Mouse (Mus musculus) erythroblast, embryonic 14.5 days (primary cell): Measurements from ENCODE around the gene Acox1. TPM values are rescaled to one million over a fixed set of nuclear protein-coding genes. Genes with fewer than 3 reads are reported as not detected.

Source experiments
- H3K27me3 ChIP-seq: 2 replicates; pipeline ENCODE4 v1.6.1; 2012; ENCODE audit warnings: inconsistent platforms; ENCODE audit not compliant: control insufficient read depth
- H3K36me3 ChIP-seq: 2 replicates; pipeline ENCODE4 v1.6.1; 2012; ENCODE audit warnings: mild to moderate bottlenecking, inconsistent platforms; ENCODE audit not compliant: control insufficient read depth
- H3K4me1 ChIP-seq: 2 replicates; pipeline ENCODE4 v1.6.1; 2012; ENCODE audit warnings: inconsistent platforms; ENCODE audit not compliant: control insufficient read depth
- H3K4me3 ChIP-seq: replicated peaks from 2 replicates; pipeline ENCODE3; 2012; ENCODE audit warnings: moderate library complexity, mild to moderate bottlenecking, inconsistent platforms
- H3K9me3 ChIP-seq: 2 replicates; pipeline ENCODE4 v1.6.1; 2012; ENCODE audit warnings: low read length, inconsistent platforms, mixed read lengths; ENCODE audit not compliant: control insufficient read depth
- GATA1 ChIP-seq: IDR thresholded peaks from 2 replicates; pipeline ENCODE4 v1.6.1; 2012; ENCODE audit warnings: low read length, inconsistent platforms, mixed read lengths
- TAL1 ChIP-seq: IDR thresholded peaks from 3 replicates; pipeline ENCODE4 v1.6.1; 2012; ENCODE audit warnings: low read length, inconsistent platforms, mixed read lengths
- polyA plus RNA-seq: library from polyadenylated mRNA; stranded (reverse); fragments of >175 nt; gene quantifications from 2 replicates; pipeline ENCODE4 v1.2.3, GENCODE M21; 2012

Gene Acox1
- polyA plus RNA-seq, 1 experiment: 0.10 TPM

DNA sequence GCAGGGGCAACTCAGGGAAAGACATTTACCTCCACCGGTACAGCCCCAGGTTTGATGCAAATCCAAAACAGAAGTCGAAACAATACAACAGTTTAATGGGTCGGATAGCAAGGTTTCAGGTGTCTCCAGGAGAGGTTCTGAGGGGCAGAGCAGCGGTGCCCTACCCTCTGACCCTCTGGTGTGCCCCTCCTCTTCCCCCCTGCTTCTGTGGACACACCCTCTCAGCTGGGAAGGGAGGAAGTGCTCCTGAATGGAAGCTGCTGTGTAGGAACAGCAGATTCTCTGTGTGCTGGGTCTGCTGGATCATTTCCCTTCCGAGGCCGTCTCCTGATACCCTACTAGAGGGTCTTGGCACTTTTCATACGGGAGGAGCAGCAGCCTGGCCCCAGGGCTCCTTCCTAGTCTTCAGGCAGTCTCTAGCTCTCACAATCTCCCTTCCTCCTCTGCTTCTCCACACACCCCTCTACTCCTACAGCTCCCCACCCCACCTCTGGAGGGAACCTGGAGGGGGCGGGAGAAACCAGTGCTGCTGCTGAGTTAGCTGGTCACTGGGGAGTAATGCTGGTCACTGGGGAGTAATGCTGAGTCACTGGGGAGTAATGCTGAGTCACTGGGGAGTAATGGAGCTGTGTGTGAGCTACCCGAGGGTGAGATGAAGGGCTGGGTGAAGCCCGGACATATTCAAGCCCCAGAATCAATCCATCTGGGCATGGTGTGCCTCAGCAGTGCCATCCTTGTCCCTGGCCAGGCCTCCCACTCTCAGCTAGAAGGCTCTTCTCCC, 56.4 kb downstream of the Acox1 start:
- H3K4me3 ChIP-seq: peak overlapping the region; percentile 30
- peaks cover 76% of the 10 kb centered on the region for H3K4me1 ChIP-seq
- H3K9me3 ChIP-seq: no peaks in the 10 kb centered on the region
- TF ChIP-seq TAL1 (no peak), GATA1 (no peak)
- no peaks in the 10 kb centered on the region for H3K27me3 ChIP-seq
- H3K36me3 ChIP-seq: peaks cover 60% of the 10 kb centered on the region

DNA sequence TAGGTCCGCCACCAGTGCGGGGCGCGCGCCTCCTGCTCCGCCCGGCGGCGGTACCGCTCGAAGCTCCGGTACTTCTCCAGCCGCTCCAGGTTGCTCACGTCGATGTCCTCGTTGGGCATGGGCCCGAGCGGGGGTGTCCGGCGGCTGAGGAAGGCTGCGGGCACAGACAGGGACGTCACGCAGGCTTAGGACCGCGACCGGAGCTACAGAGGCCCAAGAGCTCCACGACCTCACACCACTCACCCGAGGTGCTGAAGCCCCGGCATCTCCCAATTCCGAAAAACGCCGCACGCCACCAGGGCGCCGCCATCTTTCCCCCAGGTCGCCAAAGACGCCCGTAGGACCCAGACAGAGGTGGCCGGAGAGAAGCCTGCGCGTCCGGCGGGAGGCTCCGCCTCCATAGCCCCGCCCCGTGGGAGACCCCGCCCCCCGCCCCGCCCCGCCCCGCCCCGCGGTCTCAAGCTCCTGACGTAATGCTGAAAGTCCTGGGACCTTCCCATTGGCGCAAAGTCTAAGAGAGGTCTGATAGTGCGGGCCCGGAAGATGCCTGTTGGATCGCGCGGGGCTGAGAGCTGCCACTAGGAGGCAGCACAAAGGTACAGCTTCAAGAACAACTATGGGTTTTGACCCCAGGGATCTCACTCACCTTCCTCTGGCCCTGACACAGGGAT, 60.2 kb downstream of the Acox1 start, which contains the start of gene Mrpl38:
Mrpl38 (minus strand) TSS at position 401 of the 671 bp plus-strand sequence.
- no peak for TF ChIP-seq TAL1
- no peak for TF ChIP-seq GATA1
- Histone ChIP-seq H3K27me3 (no peaks in the 10 kb centered on the region), H3K36me3 (peaks cover 55% of the 10 kb centered on the region), H3K4me1 (peaks cover 67% of the 10 kb centered on the region), H3K4me3 (peak within 1 kb of the TSS; percentile 91), H3K9me3 (no peaks in the 10 kb centered on the region)

DNA sequence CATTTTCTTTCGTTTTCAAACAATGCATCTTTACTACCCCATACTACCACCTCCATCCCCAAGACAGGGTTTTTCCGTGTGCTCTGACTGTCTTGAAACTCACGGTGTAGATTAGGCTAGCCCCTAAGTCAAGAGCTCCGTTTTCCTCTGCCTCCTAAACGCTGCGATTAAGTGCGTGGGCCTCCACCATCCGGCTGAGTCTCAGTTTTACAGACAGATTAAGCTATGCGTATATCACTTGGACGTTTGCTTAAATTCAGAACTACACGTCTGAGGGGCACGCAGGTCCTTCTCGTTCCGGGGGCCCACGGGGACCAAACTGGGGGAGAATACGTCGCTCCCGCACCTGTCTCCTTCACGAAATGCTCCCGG, 60.8 kb downstream of the Acox1 start:
- H3K36me3 ChIP-seq: peaks cover 53% of the 10 kb centered on the region
- no peaks in the 10 kb centered on the region for H3K9me3 ChIP-seq
- peak overlapping the region; percentile 91 for H3K4me3 ChIP-seq
- no peaks in the 10 kb centered on the region for H3K27me3 ChIP-seq
- TF ChIP-seq GATA1 (no peak), TAL1 (no peak)
- H3K4me1 ChIP-seq: peaks cover 62% of the 10 kb centered on the region

DNA sequence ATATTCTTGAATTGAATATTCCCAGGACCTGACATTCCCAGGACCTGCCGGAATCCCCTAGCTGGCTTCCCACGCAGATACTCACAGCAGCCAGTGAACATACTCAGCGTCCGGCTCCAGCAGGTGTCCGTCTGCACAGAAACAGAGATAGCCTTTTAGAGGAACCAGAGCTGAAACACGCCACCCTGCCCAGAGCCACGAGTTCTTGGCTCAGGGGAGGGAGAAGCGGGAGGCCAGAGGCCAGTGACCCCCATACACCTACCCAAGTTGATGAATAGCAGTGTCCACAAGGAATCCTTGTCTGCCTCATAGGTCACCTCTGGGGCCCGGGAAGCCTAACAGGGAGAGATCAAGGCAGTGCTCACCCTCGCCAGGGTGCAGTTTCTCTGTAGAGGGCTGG, 64.7 kb downstream of the Acox1 start:
- TF ChIP-seq TAL1 (no peak), GATA1 (no peak)
- H3K27me3 ChIP-seq: peaks cover 14% of the 10 kb centered on the region
- no peaks in the 10 kb centered on the region for H3K9me3 ChIP-seq
- H3K4me1 ChIP-seq: peaks cover 56% of the 10 kb centered on the region
- H3K4me3 ChIP-seq: no peak overlapping the region
- peaks cover 54% of the 10 kb centered on the region for H3K36me3 ChIP-seq

DNA sequence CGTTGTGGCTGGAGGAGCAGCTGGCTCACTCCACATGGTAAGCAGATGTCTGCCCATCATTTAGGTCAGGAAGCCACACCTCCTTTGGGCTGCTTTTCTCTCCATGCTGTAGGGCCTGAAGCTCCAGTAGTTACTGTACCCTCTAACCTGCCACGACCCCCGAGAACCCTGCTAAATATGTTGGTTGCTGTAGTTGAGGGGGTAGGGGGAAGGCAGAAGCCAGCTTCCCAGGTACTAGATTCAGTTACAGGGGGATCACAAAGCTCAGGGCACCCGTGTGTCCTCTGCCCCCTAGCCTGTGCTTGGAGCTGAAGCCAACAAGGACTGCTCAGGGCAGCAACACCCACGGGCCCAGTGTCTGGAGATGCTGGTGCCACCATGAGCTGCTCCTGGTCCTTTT, 65.3 kb downstream of the Acox1 start:
- H3K4me1 ChIP-seq: peaks cover 55% of the 10 kb centered on the region

DNA sequence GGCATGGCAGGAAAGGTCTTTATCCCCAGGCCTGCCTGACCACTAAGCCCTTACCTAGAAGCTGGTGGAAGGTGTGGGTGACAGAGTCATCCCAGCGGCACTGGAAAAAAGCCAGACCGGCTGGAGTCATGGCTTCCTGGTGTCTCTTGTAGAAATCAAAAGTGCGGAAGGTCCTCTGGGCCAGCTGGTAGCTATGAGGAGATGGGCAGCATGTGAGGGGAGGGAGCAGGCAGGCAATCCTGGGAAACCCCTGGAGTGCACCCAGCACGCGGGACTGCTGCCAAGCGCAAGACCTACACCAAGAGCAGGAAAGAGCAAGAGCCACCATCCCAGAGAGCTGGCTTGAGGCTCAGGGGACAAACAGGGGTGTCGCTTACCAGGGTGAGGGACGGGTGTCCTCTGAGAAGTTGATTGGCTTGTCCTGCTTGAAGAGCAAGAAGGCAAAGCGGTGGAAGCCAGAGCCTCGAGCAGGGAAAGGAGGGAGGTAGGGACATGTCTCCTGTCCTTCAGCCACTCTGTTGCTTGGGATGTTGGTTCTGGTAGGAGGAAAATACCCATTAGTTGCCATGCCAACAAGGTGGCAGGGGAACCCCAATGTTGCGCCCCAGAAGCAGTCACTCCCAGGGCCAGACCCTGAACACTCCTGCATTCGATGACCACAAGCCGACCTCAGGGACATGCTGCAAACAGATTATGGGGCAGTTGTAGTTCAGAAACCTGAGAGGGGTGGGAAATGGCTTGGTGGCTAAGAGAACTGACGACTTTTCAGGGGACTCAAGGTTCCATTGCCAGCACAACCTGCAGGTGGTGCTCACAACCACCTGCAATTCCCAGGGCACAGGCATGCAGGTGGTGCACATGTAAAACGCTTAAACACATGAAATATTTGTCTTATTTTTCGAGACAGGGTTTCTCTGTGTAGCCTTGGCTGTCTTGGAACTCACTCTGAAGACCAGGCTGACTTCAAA, 66.2 kb downstream of the Acox1 start:
- Histone ChIP-seq H3K9me3 (no peaks in the 10 kb centered on the region), H3K27me3 (peaks cover 14% of the 10 kb centered on the region), H3K4me3 (no peak overlapping the region), H3K36me3 (peaks cover 54% of the 10 kb centered on the region), H3K4me1 (peaks cover 53% of the 10 kb centered on the region)
- TF ChIP-seq GATA1 (no peak), TAL1 (no peak)

More for the DNA sequence above, 65.3 kb downstream of the Acox1 start:
- no peak overlapping the region for H3K4me3 ChIP-seq
- peaks cover 14% of the 10 kb centered on the region for H3K27me3 ChIP-seq
- TF ChIP-seq TAL1 (no peak), GATA1 (no peak)
- no peaks in the 10 kb centered on the region for H3K9me3 ChIP-seq
- H3K36me3 ChIP-seq: peaks cover 54% of the 10 kb centered on the region

DNA sequence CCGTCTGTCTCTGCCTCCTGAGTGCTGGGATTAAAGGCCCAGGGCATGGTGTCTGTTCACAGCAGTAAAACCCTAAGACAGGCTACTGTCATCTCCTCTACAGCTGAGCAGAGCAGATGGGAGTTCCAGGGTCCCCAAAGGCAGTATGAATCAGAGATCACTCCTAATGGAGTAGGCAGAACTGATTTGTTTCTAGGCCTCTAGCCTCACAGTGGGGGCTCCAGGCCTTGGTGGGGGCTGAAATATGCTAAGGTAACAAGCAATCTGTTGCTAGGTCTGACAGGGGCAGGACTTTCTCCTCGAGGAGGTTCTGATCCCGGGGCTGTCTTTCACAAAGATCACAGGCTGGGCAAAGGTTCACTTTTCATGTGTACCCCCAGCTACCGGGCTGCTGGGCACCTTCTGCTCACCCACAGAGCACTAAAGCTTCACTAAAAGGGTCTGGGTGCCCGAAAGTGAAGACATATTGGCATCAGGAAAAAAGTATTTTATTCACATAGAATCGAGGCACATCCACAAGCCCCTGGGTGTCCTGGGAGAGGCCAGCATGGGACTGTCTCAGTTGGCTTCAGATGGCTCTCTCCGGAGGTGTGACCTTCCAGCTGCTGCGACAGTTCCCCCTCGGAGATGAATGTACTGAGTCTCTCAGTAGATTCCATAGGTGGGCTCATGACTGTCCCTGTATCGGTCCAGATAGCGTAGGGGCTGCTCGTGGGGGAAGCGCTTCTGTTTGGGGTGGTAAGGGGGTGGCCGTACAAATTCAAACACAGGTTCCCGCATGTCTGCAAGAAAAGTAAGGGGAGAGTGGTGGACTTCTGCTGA, 67.3 kb downstream of the Acox1 start:
- H3K9me3 ChIP-seq: no peaks in the 10 kb centered on the region
- peak overlapping the region; percentile 71 for H3K4me3 ChIP-seq
- H3K36me3 ChIP-seq: peaks cover 49% of the 10 kb centered on the region
- peaks cover 55% of the 10 kb centered on the region for H3K4me1 ChIP-seq
- H3K27me3 ChIP-seq: peaks cover 14% of the 10 kb centered on the region
- no peak for TF ChIP-seq TAL1
- TF ChIP-seq GATA1: no peak
